Mouse (Mus musculus) CH12.LX (cell line): ENCODE results near the gene Apoa2.

ENCODE experiments used
- GABPA ChIP-seq: IDR thresholded peaks from 2 replicates; pipeline ENCODE4 v1.6.1; 2012; ENCODE audit warnings: low read depth, low read length, improper control_type of control experiment, inconsistent platforms; ENCODE audit not compliant: insufficient replicate concordance
- JUND ChIP-seq: conservative IDR thresholded peaks from 2 replicates; pipeline ENCODE4 v1.6.1; 2011; ENCODE audit warnings: low read depth, low read length, improper control_type of control experiment
- ZNF384 ChIP-seq: IDR thresholded peaks from 2 replicates; pipeline ENCODE4 v1.6.1; 2012; ENCODE audit warnings: low read depth, low read length, improper control_type of control experiment, inconsistent platforms

DNA sequence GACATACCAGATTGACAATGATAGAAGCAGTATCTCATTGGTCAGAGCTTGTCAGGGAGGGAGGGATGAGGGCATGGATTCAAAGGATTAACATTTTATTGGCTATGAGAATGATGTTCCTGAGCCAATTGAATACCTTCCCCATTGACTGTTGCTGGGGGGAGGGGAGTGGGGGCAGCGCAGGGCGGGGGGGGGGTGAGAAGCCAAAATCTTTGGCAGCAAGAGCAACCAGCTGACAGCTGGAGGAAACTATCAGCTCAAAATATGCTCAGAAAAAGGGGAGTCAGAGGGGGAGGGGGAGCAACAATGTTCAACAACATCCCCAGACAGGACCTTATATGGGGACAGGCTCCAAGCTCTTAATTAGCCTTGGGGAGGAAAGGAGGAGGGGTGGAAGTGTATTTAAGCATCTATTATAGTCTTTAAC, 38.3 kb downstream of the Apoa2 start:
- TF ChIP-seq JUND (no peak), ZNF384 (no peak), GABPA (no peak)
